Mouse (Mus musculus) lung, adult 2 months (tissue): ENCODE measurements around the gene Il3.

Experiments used
- CTCF ChIP-seq: fragments of 200-500 bp; IDR thresholded peaks from 2 replicates; pipeline ENCODE4 v1.5.1; 2011; ENCODE audit warnings: mild to moderate bottlenecking, low read length, control low read depth; ENCODE audit not compliant: insufficient read depth
- POLR2A ChIP-seq: fragments of 200-500 bp; IDR thresholded peaks from 2 replicates; pipeline ENCODE4 v1.6.1; 2011; ENCODE audit warnings: low read depth, mild to moderate bottlenecking, control low read depth, low read length, borderline replicate concordance; ENCODE audit errors: extremely low read depth

DNA sequence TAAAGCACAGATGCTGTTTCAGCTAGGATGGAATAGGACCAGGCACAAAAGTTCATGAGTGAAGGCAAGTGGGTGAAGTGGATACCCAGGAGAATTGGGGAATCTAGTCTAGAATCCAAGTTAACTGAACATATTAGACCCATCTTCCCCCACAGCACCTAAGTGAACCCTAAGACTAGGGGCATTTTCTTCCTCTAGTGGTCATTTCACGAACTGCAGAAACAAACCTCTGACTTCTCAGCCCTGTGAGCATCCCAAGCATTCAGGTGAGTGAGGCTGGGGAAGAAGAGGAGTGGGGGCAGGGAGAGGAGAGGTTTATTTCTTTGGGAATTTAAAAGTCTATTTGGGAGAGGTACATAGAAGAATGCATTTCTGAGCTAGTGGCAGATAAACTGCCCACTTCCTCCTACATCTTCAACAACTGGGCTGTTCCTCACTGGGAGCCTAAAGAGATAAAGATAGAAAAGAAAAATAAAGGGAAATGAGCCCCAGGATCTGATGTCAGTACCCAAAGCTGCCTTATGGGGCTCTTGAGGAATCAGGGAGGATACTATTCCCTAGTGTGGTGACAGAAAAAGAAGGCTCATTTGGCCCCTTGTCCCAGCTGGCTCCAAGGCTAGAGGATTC lies 3.6 kb downstream of the Il3 start:
- TF ChIP-seq CTCF = no peak
- no peak for TF ChIP-seq POLR2A
